Mouse (Mus musculus): ENCODE results near the gene Rrp12. TPM values are rescaled to one million over a fixed set of nuclear protein-coding genes. Genes with fewer than 3 reads are reported as not detected.
A peak's percentile ranks its signal among the peaks of the same experiment; 100 is the strongest.

The Rrp12 gene
- polyA plus RNA-seq, 1 experiment from 2014 or later: 13.7 TPM

DNA sequence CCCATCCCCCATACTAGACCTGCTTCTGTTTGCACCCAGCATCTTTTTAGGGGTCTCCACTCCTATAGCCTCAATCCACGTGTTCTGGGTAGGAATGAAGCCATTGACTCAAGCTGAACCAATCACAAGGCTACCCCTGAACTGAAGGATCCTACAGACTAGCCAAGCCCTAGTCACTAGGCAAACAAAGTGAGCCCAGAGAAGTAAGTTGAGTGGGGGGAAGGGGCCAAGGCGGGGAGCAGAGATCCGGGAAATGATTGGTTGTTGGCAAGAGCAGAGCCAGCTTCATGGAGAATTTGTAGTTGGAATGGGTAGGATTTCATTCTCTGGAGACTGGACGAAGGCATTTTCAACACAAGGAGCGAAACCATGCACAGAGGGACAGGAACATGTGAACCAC is 79.1 kb downstream of the Rrp12 start:
- Histone ChIP-seq H3K36me3 (no peaks in the 10 kb centered on the region), H3K4me2 (no peak overlapping the region), H3K9ac (no peak overlapping the region), H3K27ac (no peak overlapping the region), H3K4me3 (replicated peaks) (no peak overlapping the region), H3K4me1 (peaks cover 4% of the 10 kb centered on the region; the same call in 1 of the 2 replicates), H3K9me3 (no peaks in the 10 kb centered on the region), H3K27me3 (replicated peaks) (no peaks in the 10 kb centered on the region)
- peak; percentile 39; the same call in 1 of the 2 replicates for ATAC-seq (ENCODE audit: insufficient read depth, low FRiP score, low read depth)
- 53% methylated on average over 5 of the region's 5 CpGs for WGBS

DNA sequence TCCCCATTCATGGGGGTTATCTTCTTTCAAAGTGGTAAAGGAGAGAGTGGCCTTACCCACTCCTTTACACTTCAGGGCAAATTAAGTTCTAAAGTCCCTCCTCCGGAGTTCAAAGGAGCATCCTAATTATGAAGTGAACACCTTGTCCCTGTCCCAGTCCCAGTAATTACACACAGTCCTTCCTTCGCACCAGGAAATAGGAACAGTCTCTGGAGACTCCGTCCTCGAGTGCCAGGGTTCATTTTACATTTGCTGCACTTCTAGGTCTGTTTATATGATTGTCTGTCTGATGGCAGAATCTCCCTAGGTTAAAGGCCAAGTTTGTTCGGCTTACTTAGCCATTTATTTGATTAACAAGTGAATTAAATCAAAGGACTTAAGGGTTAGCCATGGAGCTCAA is 79.6 kb downstream of the Rrp12 start:
- no peak for ATAC-seq (ENCODE audit: insufficient read depth, low FRiP score, low read depth)
- Histone ChIP-seq H3K27me3 (replicated peaks) (no peaks in the 10 kb centered on the region), H3K27ac (no peak overlapping the region), H3K36me3 (no peaks in the 10 kb centered on the region), H3K4me3 (replicated peaks) (no peak overlapping the region), H3K9me3 (no peaks in the 10 kb centered on the region), H3K4me2 (no peak overlapping the region), H3K4me1 (peaks cover 4% of the 10 kb centered on the region; the same call in 1 of the 2 replicates), H3K9ac (no peak overlapping the region)
- WGBS: 49% methylated on average over 5 of the region's 5 CpGs

DNA sequence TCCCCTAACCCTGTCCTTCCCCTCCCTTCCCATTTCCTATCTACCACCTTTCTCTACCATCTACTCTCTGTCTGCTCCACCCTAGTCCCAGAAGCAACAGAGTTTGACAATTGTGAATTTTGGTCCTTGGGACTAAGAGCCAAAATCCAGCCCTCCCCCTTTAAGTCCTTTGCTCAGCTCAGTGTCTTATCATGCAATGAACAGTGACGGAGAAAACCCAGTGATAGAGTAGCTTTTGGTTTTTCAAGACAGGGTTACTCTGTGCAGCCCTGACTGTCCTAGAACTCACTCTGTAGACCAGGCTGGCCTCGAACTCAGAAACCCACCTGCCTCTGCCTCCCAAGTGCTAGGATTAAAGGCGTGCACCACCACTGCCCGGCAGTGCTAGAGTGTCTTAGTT is 82.6 kb downstream of the Rrp12 start:
- peaks cover 4% of the 10 kb centered on the region; the same call in 1 of the 2 replicates for H3K4me1 ChIP-seq
- H3K9ac ChIP-seq: no peak overlapping the region
- H3K36me3 ChIP-seq: no peaks in the 10 kb centered on the region
- H3K27ac ChIP-seq: no peak overlapping the region
- H3K27me3 ChIP-seq (replicated peaks): no peaks in the 10 kb centered on the region
- WGBS: 92% methylated on average over 4 of the region's 4 CpGs
- no peaks in the 10 kb centered on the region for H3K9me3 ChIP-seq
- H3K4me3 ChIP-seq (replicated peaks): no peak overlapping the region
- no peak for ATAC-seq (ENCODE audit: insufficient read depth, low FRiP score, low read depth)
- no peak overlapping the region for H3K4me2 ChIP-seq

Other genes starting within 250 kb of the Rrp12 start
- gene Slit1, start 152.5 kb downstream of the Rrp12 start, polyA plus RNA-seq (2015; fragmentation: Nextera tagmentation; extraction: Ambion mirVana): 1.1 and 1.5 TPM in 2 replicates
- gene Arhgap19, start 94.1 kb downstream of the Rrp12 start, polyA plus RNA-seq (2015; fragmentation: Nextera tagmentation; extraction: Ambion mirVana): 19.1 and 20.8 TPM in 2 replicates
- gene Frat1, start 66.2 kb downstream of the Rrp12 start, polyA plus RNA-seq (2015; fragmentation: Nextera tagmentation; extraction: Ambion mirVana): 12.3 and 14.1 TPM in 2 replicates
- gene Frat2, start 48.0 kb downstream of the Rrp12 start, polyA plus RNA-seq (2015; fragmentation: Nextera tagmentation; extraction: Ambion mirVana): 6.9 and 9.0 TPM in 2 replicates
- 626 and 677 TPM in 2 replicates for gene Pgam1, start 15.8 kb upstream of the Rrp12 start, polyA plus RNA-seq (2015; fragmentation: Nextera tagmentation; extraction: Ambion mirVana)
- 70.3 and 75.3 TPM in 2 replicates for gene Exosc1, start 37.2 kb upstream of the Rrp12 start, polyA plus RNA-seq (2015; fragmentation: Nextera tagmentation; extraction: Ambion mirVana)
- 73.4 and 82.2 TPM in 2 replicates for gene Zdhhc16, start 37.3 kb upstream of the Rrp12 start, polyA plus RNA-seq (2015; fragmentation: Nextera tagmentation; extraction: Ambion mirVana)
- gene Mms19, start 85.0 kb upstream of the Rrp12 start, polyA plus RNA-seq (2015; fragmentation: Nextera tagmentation; extraction: Ambion mirVana): 28.2 and 32.1 TPM in 2 replicates
- 14.1 and 16.6 TPM in 2 replicates for gene Ubtd1, start 85.6 kb upstream of the Rrp12 start, polyA plus RNA-seq (2015; fragmentation: Nextera tagmentation; extraction: Ambion mirVana)
- 0.32 and 0.40 TPM in 2 replicates for gene Ankrd2, start 139.8 kb upstream of the Rrp12 start, polyA plus RNA-seq (2015; fragmentation: Nextera tagmentation; extraction: Ambion mirVana)
- 2.3 and 4.0 TPM in 2 replicates for gene Hoga1, start 149.4 kb upstream of the Rrp12 start, polyA plus RNA-seq (2015; fragmentation: Nextera tagmentation; extraction: Ambion mirVana)
- not detected in 2 replicates for gene 4933411K16Rik, start 156.1 kb upstream of the Rrp12 start, polyA plus RNA-seq (2015; fragmentation: Nextera tagmentation; extraction: Ambion mirVana)
- gene Morn4, start 190.2 kb upstream of the Rrp12 start, polyA plus RNA-seq (2015; fragmentation: Nextera tagmentation; extraction: Ambion mirVana): 14.5 and 18.1 TPM in 2 replicates
- gene Pi4k2a, start 194.3 kb upstream of the Rrp12 start, polyA plus RNA-seq (2015; fragmentation: Nextera tagmentation; extraction: Ambion mirVana): 22.0 and 24.0 TPM in 2 replicates
- 42.5 and 44.7 TPM in 2 replicates for gene Avpi1, start 232.9 kb upstream of the Rrp12 start, polyA plus RNA-seq (2015; fragmentation: Nextera tagmentation; extraction: Ambion mirVana)

All from stomach, embryonic 15.5 days (tissue).